Mouse (Mus musculus) layer of hippocampus, adult 2 months (tissue): ENCODE data around the gene Lzts3. TPM values are rescaled to one million over a fixed set of nuclear protein-coding genes. Genes with fewer than 3 reads are reported as not detected.
"Not testable (repeated sequence)": the region's sequence is repeated elsewhere in the genome, so short reads cannot be mapped to it uniquely, and the experiment has no call there.

Experiments
- DNase-seq, 2 experiments: peaks; one replicate each; pipeline ENCODE4 v3.0.0; 2022; ENCODE audit warnings: low spot score in 2 of 2
- H3K27ac ChIP-seq: fragments of 200-600 bp; 2 replicates; pipeline ENCODE4 v1.8.1; 2022
- H3K4me3 ChIP-seq: fragments of 200-600 bp; 2 replicates; pipeline ENCODE4 v1.8.1; 2022; ENCODE audit warnings: mild to moderate bottlenecking
- CTCF ChIP-seq: fragments of 200-600 bp; conservative IDR thresholded peaks from 2 replicates; pipeline ENCODE4 v1.8.1; 2022; ENCODE audit warnings: antibody characterized with exemption, mild to moderate bottlenecking, moderate library complexity
- total RNA-seq, 2 experiments: library from RNA; stranded (reverse); gene quantifications; 2 replicates each; pipeline ENCODE4 v1.2.3; 2021

The Lzts3 gene
- total RNA-seq, 2 experiments from 2014 or later = 185 to 196 TPM

DNA sequence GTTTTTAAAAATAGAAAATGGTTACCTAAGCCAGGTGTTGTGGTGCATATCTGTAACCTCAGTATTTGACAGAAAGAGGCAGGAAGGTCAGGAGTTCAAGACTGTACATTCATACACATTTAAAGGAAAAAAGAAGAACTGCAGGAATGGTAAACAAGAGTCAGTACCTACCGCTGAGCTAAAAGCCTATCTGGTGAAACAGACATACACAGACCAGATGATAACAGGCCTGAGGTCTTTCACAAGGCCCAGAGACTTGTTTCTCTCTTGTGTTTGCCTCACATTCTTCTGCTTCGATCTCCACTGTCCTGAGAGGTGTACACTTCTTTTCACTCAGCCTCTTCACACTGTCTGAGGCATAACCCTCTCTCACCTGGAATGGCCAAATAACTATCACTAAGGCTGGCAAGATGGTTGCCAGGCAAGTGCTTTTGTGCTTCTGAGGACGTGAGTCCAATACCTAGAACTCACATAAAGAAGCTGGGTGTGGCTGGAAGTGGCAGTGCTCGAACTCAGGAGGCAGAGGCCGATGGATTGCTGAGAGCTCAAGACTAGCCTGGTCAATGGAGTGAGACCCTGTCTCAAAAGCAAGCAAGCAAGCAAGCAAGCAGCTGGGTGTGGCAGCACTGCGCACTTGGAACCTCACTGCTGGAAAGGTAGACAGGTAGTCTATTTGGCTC, 13.2 kb upstream of the Lzts3 start:
- no peak for DNase-seq
- no peak for TF ChIP-seq CTCF
- H3K27ac ChIP-seq = peak overlapping the region; percentile 99
- no peak overlapping the region for H3K4me3 ChIP-seq

GRCm38 (mm10) chr2:130653760-130654159, 11.2 kb upstream of the Lzts3 start:
- no peak for TF ChIP-seq CTCF
- peak overlapping the region; percentile 73 for H3K27ac ChIP-seq
- no peak for DNase-seq
- H3K4me3 ChIP-seq = no peak overlapping the region

GRCm38 (mm10) chr2:130653303-130653702, 10.7 kb upstream of the Lzts3 start:
- H3K27ac ChIP-seq = peak overlapping the region; percentile 73
- TF ChIP-seq CTCF = 0 out of 2 replicates have a peak, but pooled peaks have one; percentile 12
- DNase-seq = no peak
- no peak overlapping the region for H3K4me3 ChIP-seq

GRCm38 (mm10) chr2:130649028-130649427, 6.4 kb upstream of the Lzts3 start:
- not testable (repeated sequence) for DNase-seq, H3K4me3 ChIP-seq, H3K27ac ChIP-seq
- peak; percentile 50 for TF ChIP-seq CTCF

DNA sequence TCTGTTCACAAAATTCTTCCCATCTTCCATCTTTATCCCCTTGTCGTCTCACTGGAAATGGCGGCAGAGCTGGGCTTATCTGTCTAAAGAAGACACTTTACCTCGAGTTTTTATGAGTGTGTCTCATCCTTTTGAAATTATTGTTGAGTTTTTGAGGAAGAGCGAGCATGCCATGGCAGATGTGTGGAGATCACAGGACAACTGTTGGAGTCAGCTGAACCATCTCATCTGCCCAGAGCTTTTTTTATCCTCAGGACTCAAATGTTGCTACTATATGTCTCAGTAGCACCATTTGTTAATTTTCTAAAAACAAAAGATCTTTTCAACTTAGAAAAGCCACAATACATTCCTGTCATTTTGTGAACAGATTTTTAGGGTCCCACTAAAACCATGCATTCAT, 2.6 kb upstream of the Lzts3 start:
- Histone ChIP-seq H3K27ac (peak overlapping the region; percentile 49; the same call in 1 of the 2 replicates), H3K4me3 (no peak overlapping the region)
- TF ChIP-seq CTCF = no peak
- DNase-seq = no peak

GRCm38 (mm10) chr2:130642197-130642660, 374 bp downstream of the Lzts3 start:
- TF ChIP-seq CTCF = no peak

GRCm38 (mm10) chr2:130641351-130642025, 1.1 kb downstream of the Lzts3 start:
- Histone ChIP-seq H3K27ac (peak overlapping the region; percentile 95), H3K4me3 (peak overlapping the region; percentile 80)
- DNase-seq = no peak
- no peak for TF ChIP-seq CTCF

More at GRCm38 (mm10) chr2:130642197-130642660, 374 bp downstream of the Lzts3 start:
- no peak for DNase-seq
- peak overlapping the region; percentile 80 for H3K4me3 ChIP-seq
- H3K27ac ChIP-seq = peak overlapping the region; percentile 95

DNA sequence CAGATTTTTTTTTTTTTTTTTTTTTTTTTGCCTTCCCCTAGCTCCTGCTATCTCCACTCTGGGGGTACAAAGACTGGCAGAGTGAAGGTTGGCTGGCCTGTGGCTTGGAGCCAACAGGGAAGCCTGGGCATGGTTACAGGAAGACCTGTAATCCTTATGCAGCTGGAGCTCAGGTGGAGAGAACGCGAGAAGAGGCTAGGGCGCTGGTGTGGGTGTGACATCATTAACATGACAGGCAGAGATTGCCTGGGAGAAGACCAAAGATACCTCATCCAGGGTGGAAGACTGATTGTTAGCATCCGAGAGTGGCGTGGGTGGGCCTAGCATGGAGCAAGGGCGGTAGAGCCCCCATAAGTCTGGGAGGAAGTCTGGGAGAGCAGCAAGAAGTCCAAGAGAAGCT, 3.3 kb downstream of the Lzts3 start:
- H3K27ac ChIP-seq = peak overlapping the region; percentile 34
- no peak for TF ChIP-seq CTCF
- H3K4me3 ChIP-seq = peak overlapping the region; percentile 6; the same call in 1 of the 2 replicates
- no peak for DNase-seq

GRCm38 (mm10) chr2:130638101-130638611, 4.4 kb downstream of the Lzts3 start:
- DNase-seq = no peak
- Histone ChIP-seq H3K27ac (peak overlapping the region; percentile 34), H3K4me3 (peak overlapping the region; percentile 2; the same call in 1 of the 2 replicates)
- no peak for TF ChIP-seq CTCF

DNA sequence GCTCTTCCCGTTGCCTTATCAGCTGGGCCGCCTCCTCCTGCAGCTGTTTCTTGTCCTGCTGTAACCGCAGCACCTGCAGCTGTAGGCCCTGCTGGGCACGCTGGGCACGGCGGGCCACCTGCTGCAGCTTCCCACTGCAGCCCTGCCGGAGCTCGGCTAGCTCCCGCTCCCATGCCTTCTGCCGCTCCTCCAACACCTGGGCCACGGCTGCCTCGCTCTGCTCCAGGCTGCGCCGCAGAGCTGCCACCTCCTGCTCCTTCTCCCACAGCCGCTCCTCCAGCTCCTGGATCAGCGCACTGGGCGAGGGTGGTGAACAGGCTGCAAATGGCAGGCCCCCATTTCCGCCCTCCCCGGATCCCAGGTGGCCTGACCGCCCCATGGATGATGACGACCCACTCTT, 6.8 kb downstream of the Lzts3 start:
- DNase-seq = no peak
- Histone ChIP-seq H3K27ac (peak overlapping the region; percentile 84), H3K4me3 (no peak overlapping the region; the same call in 1 of the 2 replicates)
- TF ChIP-seq CTCF = no peak

DNA sequence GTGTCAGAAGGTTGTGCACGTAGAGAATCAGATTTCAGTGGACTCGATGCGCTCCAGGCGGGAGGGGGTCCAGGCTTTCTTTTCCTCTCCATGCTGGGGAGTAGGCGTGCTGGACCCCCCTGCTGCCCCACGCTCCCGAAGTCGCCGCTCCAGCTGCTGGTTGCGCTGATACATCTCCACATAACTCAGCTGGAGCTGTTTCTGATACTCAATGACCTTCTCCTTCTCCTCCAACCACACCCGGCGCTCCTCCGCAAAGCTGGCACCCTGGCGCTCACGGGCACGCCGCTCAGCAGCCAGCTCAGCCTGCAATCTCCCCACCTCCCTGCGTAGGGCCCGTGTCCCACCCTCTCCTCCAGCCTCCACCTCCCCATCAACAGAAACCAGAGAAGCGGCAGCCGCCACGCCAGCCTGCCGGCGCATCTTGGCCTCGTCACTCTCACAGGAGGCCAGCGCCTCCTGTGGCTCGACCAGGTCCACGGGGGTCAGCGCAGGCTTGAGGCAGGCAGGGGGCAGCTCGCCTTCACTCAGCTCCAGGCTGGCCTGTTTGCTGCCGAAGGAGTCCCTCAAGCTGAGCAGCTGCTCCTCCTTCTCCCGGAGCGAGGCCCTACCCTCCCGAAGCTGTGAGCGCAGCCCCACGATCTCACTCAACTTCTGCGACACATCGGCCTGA, 7.7 kb downstream of the Lzts3 start:
- peak overlapping the region; percentile 84 for H3K27ac ChIP-seq
- 0 out of 2 replicates have a peak, but pooled peaks have one; percentile 10 for TF ChIP-seq CTCF
- no peak overlapping the region for H3K4me3 ChIP-seq
- no peak for DNase-seq

GRCm38 (mm10) chr2:130634006-130634738, 8.4 kb downstream of the Lzts3 start:
- Histone ChIP-seq H3K27ac (peak overlapping the region; percentile 84), H3K4me3 (no peak overlapping the region)
- no peak for DNase-seq
- no peak for TF ChIP-seq CTCF
